Mouse (Mus musculus) bone marrow, adult 2 months (tissue): Measurements from ENCODE around the gene Sorbs2.

Source experiments
- CTCF ChIP-seq: fragments of 200-500 bp; IDR thresholded peaks from 2 replicates; pipeline ENCODE4 v1.5.1; 2011; ENCODE audit warnings: low read length, control low read depth; ENCODE audit not compliant: control insufficient read depth, insufficient read depth
- POLR2A ChIP-seq: fragments of 200-500 bp; IDR thresholded peaks from 2 replicates; pipeline ENCODE4 v1.6.1; 2011; ENCODE audit warnings: low read depth, mild to moderate bottlenecking, control low read depth, low read length, borderline replicate concordance; ENCODE audit not compliant: control insufficient read depth

DNA sequence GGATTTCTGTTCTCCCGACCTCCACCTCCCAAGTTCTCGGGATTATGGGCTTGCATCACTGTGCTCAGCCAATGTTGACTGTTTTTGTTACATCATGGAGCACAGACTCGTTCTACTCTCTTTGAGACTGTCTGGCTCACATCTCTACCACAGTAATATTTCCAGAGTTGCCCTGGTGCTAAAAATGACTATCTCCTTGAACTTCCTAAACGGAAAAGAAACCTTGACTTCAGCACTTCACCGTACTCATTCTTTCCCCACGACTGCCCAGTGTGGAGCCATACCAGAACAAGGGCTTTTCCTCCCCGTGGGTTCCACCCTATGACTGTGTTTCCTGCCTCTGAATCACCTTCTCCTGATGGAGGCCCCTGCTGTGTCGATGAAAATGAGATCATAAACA, 212.2 kb downstream of the Sorbs2 start:
- TF ChIP-seq CTCF (no peak), POLR2A (no peak)
